1 mouse cellular context compared by ENCODE assay signal in the genomic region with DNA sequence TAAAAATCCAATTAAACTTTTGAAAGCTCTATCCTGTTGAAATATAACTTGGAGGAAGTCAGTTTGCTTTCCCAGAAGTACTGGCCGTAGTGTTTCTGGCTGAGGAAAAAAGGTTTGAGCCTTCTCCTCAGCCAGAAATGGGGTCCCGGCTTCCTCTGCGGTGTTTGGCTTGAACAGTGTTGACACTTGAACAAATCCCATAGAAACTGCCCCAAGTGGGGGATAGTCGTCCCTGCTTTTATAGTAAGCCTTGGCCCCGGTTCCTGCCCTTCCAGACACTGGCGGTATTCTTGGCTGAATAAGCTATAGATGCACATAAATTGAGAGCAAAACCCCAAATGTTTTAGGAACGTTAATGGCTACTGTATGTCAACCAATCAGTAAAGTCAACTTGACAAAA.
TF ChIP-seq lines count a peak whose summit lies in the region.

No protein-coding gene starts in this region.

TF ChIP-seq in ES-E14, 5 proteins besides CTCF, POLR2A, EP300 and RAD21:
- TF ChIP-seq MAFK (IDR thresholded peaks at IDR 0.05; ENCODE audit: insufficient read depth, low read depth, low read length) = no peak
- no peak for TF ChIP-seq ZNF384 (IDR thresholded peaks at IDR 0.05; ENCODE audit: low read depth, low read length)
- TF ChIP-seq HCFC1 (IDR thresholded peaks at IDR 0.05; ENCODE audit: borderline replicate concordance, insufficient read depth, low read length) = no peak
- no peak for TF ChIP-seq CHD2 (IDR thresholded peaks at IDR 0.05; ENCODE audit: low read depth, low read length)
- no peak for TF ChIP-seq ZC3H11A (IDR thresholded peaks at IDR 0.05; ENCODE audit: borderline replicate concordance, low read depth, low read length)
